Mouse (Mus musculus) cerebellum, postnatal 36 days (tissue): ENCODE measurements at regions not wholly inside any gene's neighbourhood (a gene's known extent, or its start where the extent isn't known, plus 50 kb on each side); places are given as distances from the start of the nearest gene placed in this dataset.

ENCODE experiments used
- DNase-seq, 2 experiments: peaks; one replicate each; pipeline ENCODE4 v3.0.0; 2021 to 2022; ENCODE audit warnings: mixed read lengths in 2 of 2

GRCm38 (mm10) chr15:86566111-86566510 is 351.9 kb downstream of the Tbc1d22a start:
- no peak for DNase-seq

- no peak for DNase-seq
Observed at GRCm38 (mm10) chr15:86574311-86574710, 360.1 kb downstream of the Tbc1d22a start.

GRCm38 (mm10) chr15:86576666-86577065 is 362.4 kb downstream of the Tbc1d22a start:
- no peak for DNase-seq

- no peak for DNase-seq
Observed at GRCm38 (mm10) chr15:86578689-86579088, 364.4 kb downstream of the Tbc1d22a start.

- DNase-seq = peak; percentile 25 to 32
Observed at GRCm38 (mm10) chr15:86582240-86583090, 368.2 kb downstream of the Tbc1d22a start.

GRCm38 (mm10) chr15:86585716-86586115 is 371.5 kb downstream of the Tbc1d22a start:
- DNase-seq = no peak

GRCm38 (mm10) chr15:86587209-86587608 is 372.9 kb downstream of the Tbc1d22a start:
- no peak for DNase-seq

GRCm38 (mm10) chr15:86590033-86590432 is 375.8 kb downstream of the Tbc1d22a start:
- DNase-seq = no peak

- no peak for DNase-seq
Observed at GRCm38 (mm10) chr15:86590896-86591295, 376.6 kb downstream of the Tbc1d22a start.

- DNase-seq = peak; percentile 22 to 26
Observed at GRCm38 (mm10) chr15:86593404-86593803, 379.1 kb downstream of the Tbc1d22a start.

GRCm38 (mm10) chr15:86606411-86606810 is 392.2 kb downstream of the Tbc1d22a start:
- DNase-seq = no peak

GRCm38 (mm10) chr15:86609692-86610091 is 395.4 kb downstream of the Tbc1d22a start:
- DNase-seq = no peak

GRCm38 (mm10) chr15:86631376-86631775 is 417.1 kb downstream of the Tbc1d22a start:
- no peak for DNase-seq

- no peak for DNase-seq
Observed at GRCm38 (mm10) chr15:86645244-86645643, 431.0 kb downstream of the Tbc1d22a start.

GRCm38 (mm10) chr15:86648131-86648530 is 433.9 kb downstream of the Tbc1d22a start:
- no peak for DNase-seq

GRCm38 (mm10) chr15:86673096-86673520 is 458.8 kb downstream of the Tbc1d22a start:
- peak in 1 of 2 experiments; percentile 21 for DNase-seq

GRCm38 (mm10) chr15:86677016-86677415 is 462.8 kb downstream of the Tbc1d22a start:
- DNase-seq = no peak

GRCm38 (mm10) chr15:86683081-86683480 is 468.8 kb downstream of the Tbc1d22a start:
- peak; percentile 11 to 20 for DNase-seq

GRCm38 (mm10) chr15:86689694-86690093 is 475.4 kb downstream of the Tbc1d22a start:
- no peak for DNase-seq

GRCm38 (mm10) chr15:86696806-86697205 is 482.5 kb downstream of the Tbc1d22a start:
- peak; percentile 17 to 21 for DNase-seq

- DNase-seq = no peak
Observed at GRCm38 (mm10) chr15:86710429-86710828, 496.2 kb downstream of the Tbc1d22a start.

- no peak for DNase-seq
Observed at GRCm38 (mm10) chr15:86718376-86718775, 504.1 kb downstream of the Tbc1d22a start.

- DNase-seq = no peak
Observed at GRCm38 (mm10) chr15:86719088-86719487, 504.8 kb downstream of the Tbc1d22a start.

GRCm38 (mm10) chr15:86721131-86721530 is 506.9 kb downstream of the Tbc1d22a start:
- DNase-seq = no peak

- DNase-seq = no peak
Observed at GRCm38 (mm10) chr15:86737945-86738344, 523.7 kb downstream of the Tbc1d22a start.
